Mouse (Mus musculus): Measurements from ENCODE around the gene Tatdn3. TPM values are rescaled to one million over a fixed set of nuclear protein-coding genes. Genes with fewer than 3 reads are reported as not detected.

Tatdn3 gene
- total and polyA plus RNA-seq, 2 experiments = 9.4 to 16.3 TPM

DNA sequence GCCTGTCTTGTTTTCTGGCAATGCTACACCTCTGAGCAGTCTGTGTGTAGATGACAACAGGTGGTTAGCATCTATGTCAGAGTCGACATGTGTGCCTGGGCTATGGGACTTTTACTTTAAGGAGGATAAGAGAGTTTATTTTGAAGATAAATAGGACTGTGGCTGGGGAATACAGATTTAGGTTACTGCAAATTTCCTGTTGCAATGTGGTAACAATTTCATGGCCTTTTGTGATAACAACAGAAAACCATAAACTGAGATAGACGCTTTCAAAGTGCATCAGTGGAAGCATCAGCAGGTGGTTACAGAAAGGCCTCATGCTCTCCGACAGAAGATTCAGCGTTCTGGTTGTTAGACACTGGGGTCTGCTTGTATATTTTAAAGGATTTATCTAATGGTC is 10.8 kb upstream of the Tatdn3 start:
- TF ChIP-seq CTCF (IDR thresholded peaks at IDR 0.05; ENCODE audit: low read depth, low read length) (no peak), POLR2A (IDR thresholded peaks at IDR 0.05; ENCODE audit: extremely low read depth, insufficient read depth, low read length) (no peak)
- H3K27me3 ChIP-seq (ENCODE audit: control insufficient read depth, insufficient read depth, low read length) = no peaks in the 10 kb centered on the region
- no peak overlapping the region for H3K4me3 ChIP-seq (ENCODE audit: insufficient read depth, low read depth, low read length)
- H3K79me2 ChIP-seq (ENCODE audit: control insufficient read depth, insufficient read depth, low read length) = no peaks in the 10 kb centered on the region
- H3K27ac ChIP-seq (replicated peaks; ENCODE audit: insufficient read depth, low read depth, low read length) = peak overlapping the region; percentile 61
- H3K36me3 ChIP-seq (ENCODE audit: control insufficient read depth, insufficient read depth, low read length) = no peaks in the 10 kb centered on the region
- 79% methylated on average over 4 of the region's 4 CpGs for WGBS
- DNase-seq (ENCODE audit: extremely low read depth, low read depth, low spot score) = no peak
- H3K4me1 ChIP-seq (ENCODE audit: control insufficient read depth, insufficient read depth, low read length) = peaks cover 19% of the 10 kb centered on the region
- H3K9ac ChIP-seq (ENCODE audit: low read depth, low read length) = no peak overlapping the region

DNA sequence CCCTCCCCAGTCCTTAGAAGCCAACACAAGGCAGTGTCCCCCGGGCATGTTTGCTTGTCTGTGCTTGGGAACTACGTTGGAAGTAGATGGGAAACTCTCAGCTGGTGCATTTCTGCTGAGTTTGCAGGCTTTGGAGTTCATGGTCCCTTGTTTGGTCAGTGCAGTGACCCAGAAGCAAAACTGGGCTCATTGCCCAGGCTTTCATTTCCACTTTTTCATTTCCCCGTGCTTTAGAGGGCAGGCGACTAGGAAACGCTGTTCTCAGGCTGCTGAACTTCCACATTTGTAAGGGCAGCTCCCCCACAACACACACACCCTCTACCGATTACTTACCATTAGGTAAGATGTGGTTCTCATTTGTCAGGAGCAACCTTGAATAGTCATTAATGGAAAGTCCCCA is 10.3 kb upstream of the Tatdn3 start:
- TF ChIP-seq POLR2A (IDR thresholded peaks at IDR 0.05; ENCODE audit: extremely low read depth, insufficient read depth, low read length) (no peak), CTCF (IDR thresholded peaks at IDR 0.05; ENCODE audit: low read depth, low read length) (no peak)
- Histone ChIP-seq H3K4me3 (ENCODE audit: insufficient read depth, low read depth, low read length) (no peak overlapping the region), H3K4me1 (ENCODE audit: control insufficient read depth, insufficient read depth, low read length) (peaks cover 19% of the 10 kb centered on the region), H3K27me3 (ENCODE audit: control insufficient read depth, insufficient read depth, low read length) (no peaks in the 10 kb centered on the region), H3K27ac (replicated peaks; ENCODE audit: insufficient read depth, low read depth, low read length) (peak overlapping the region; percentile 61), H3K79me2 (ENCODE audit: control insufficient read depth, insufficient read depth, low read length) (no peaks in the 10 kb centered on the region), H3K36me3 (ENCODE audit: control insufficient read depth, insufficient read depth, low read length) (no peaks in the 10 kb centered on the region), H3K9ac (ENCODE audit: low read depth, low read length) (no peak overlapping the region)
- 5% methylated on average over 6 of the region's 6 CpGs for WGBS
- peak; percentile 88 for DNase-seq (ENCODE audit: extremely low read depth, low read depth, low spot score)

GRCm38 (mm10) chr1:191072329-191072913 is 9.7 kb upstream of the Tatdn3 start:
- Histone ChIP-seq H3K9ac (ENCODE audit: low read depth, low read length) (no peak overlapping the region), H3K36me3 (ENCODE audit: control insufficient read depth, insufficient read depth, low read length) (no peaks in the 10 kb centered on the region), H3K79me2 (ENCODE audit: control insufficient read depth, insufficient read depth, low read length) (no peaks in the 10 kb centered on the region), H3K27me3 (ENCODE audit: control insufficient read depth, insufficient read depth, low read length) (no peaks in the 10 kb centered on the region), H3K4me1 (ENCODE audit: control insufficient read depth, insufficient read depth, low read length) (peaks cover 19% of the 10 kb centered on the region), H3K4me3 (ENCODE audit: insufficient read depth, low read depth, low read length) (no peak overlapping the region), H3K27ac (replicated peaks; ENCODE audit: insufficient read depth, low read depth, low read length) (peak overlapping the region; percentile 49)
- 74% methylated on average over 16 of the region's 16 CpGs for WGBS
- DNase-seq (ENCODE audit: extremely low read depth, low read depth, low spot score) = no peak
- TF ChIP-seq POLR2A (IDR thresholded peaks at IDR 0.05; ENCODE audit: extremely low read depth, insufficient read depth, low read length) (no peak), CTCF (IDR thresholded peaks at IDR 0.05; ENCODE audit: low read depth, low read length) (no peak)

DNA sequence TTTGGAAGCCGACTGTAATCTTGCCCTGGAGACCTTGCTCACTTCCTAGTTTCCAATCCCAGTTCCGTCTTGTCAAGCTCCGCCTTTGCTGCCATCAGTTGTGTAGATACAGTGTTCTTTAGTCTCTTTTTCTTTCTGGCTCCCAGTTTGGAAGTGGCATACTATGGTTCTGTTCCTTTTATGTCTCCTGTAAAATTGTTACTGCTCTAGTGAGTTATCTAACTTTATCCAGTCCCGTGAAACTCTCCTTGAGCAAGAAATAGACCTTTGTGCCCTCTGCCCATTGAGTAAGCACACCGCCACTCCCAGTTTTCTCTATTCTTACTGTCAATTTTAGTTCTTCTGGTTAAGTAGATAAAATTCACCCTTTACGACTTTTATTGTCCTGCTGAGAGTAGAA is 8.9 kb upstream of the Tatdn3 start:
- H3K36me3 ChIP-seq (ENCODE audit: control insufficient read depth, insufficient read depth, low read length) = no peaks in the 10 kb centered on the region
- no peaks in the 10 kb centered on the region for H3K79me2 ChIP-seq (ENCODE audit: control insufficient read depth, insufficient read depth, low read length)
- H3K27me3 ChIP-seq (ENCODE audit: control insufficient read depth, insufficient read depth, low read length) = no peaks in the 10 kb centered on the region
- H3K9ac ChIP-seq (ENCODE audit: low read depth, low read length) = no peak overlapping the region
- DNase-seq (ENCODE audit: extremely low read depth, low read depth, low spot score) = peak; percentile 74
- WGBS = 39% methylated on average over 6 of the region's 6 CpGs
- TF ChIP-seq POLR2A (IDR thresholded peaks at IDR 0.05; ENCODE audit: extremely low read depth, insufficient read depth, low read length) (no peak), CTCF (IDR thresholded peaks at IDR 0.05; ENCODE audit: low read depth, low read length) (no peak)
- peak overlapping the region; percentile 54; the same call in 1 of the 2 replicates for H3K27ac ChIP-seq (replicated peaks; ENCODE audit: insufficient read depth, low read depth, low read length)
- peaks cover 19% of the 10 kb centered on the region for H3K4me1 ChIP-seq (ENCODE audit: control insufficient read depth, insufficient read depth, low read length)
- H3K4me3 ChIP-seq (ENCODE audit: insufficient read depth, low read depth, low read length) = no peak overlapping the region

DNA sequence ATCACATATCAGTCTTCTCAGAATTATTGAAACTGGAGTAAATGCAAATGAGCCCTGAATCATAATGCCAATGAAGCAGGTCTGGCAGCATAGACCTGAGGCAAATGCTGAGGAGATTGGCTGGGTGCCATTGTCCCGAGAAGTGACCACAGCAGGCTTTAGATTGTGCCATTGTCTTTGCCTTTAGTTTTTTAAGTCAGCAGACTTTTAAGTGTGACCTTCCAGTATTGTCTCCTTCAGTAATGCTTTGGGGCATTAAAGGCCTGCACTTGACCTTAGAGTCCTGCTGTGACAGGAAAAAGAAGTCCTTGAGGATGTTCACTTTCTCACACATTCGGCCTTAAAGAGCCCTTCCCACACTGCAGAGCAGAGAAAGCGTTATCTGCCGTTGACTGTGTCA is 7.5 kb upstream of the Tatdn3 start:
- TF ChIP-seq CTCF (IDR thresholded peaks at IDR 0.05; ENCODE audit: low read depth, low read length) = no peak
- no peak for TF ChIP-seq POLR2A (IDR thresholded peaks at IDR 0.05; ENCODE audit: extremely low read depth, insufficient read depth, low read length)
- H3K9ac ChIP-seq (ENCODE audit: low read depth, low read length) = no peak overlapping the region
- peak overlapping the region; percentile 54 for H3K27ac ChIP-seq (replicated peaks; ENCODE audit: insufficient read depth, low read depth, low read length)
- H3K4me1 ChIP-seq (ENCODE audit: control insufficient read depth, insufficient read depth, low read length) = peaks cover 19% of the 10 kb centered on the region
- 82% methylated on average over 4 of the region's 4 CpGs for WGBS
- no peaks in the 10 kb centered on the region for H3K36me3 ChIP-seq (ENCODE audit: control insufficient read depth, insufficient read depth, low read length)
- H3K4me3 ChIP-seq (ENCODE audit: insufficient read depth, low read depth, low read length) = no peak overlapping the region
- no peaks in the 10 kb centered on the region for H3K27me3 ChIP-seq (ENCODE audit: control insufficient read depth, insufficient read depth, low read length)
- no peaks in the 10 kb centered on the region for H3K79me2 ChIP-seq (ENCODE audit: control insufficient read depth, insufficient read depth, low read length)
- DNase-seq (ENCODE audit: extremely low read depth, low read depth, low spot score) = no peak

GRCm38 (mm10) chr1:191068377-191068776 is 5.6 kb upstream of the Tatdn3 start:
- Histone ChIP-seq H3K9ac (ENCODE audit: low read depth, low read length) (no peak overlapping the region), H3K4me3 (ENCODE audit: insufficient read depth, low read depth, low read length) (no peak overlapping the region), H3K27ac (replicated peaks; ENCODE audit: insufficient read depth, low read depth, low read length) (no peak overlapping the region), H3K79me2 (ENCODE audit: control insufficient read depth, insufficient read depth, low read length) (no peaks in the 10 kb centered on the region), H3K4me1 (ENCODE audit: control insufficient read depth, insufficient read depth, low read length) (peaks cover 19% of the 10 kb centered on the region), H3K27me3 (ENCODE audit: control insufficient read depth, insufficient read depth, low read length) (no peaks in the 10 kb centered on the region), H3K36me3 (ENCODE audit: control insufficient read depth, insufficient read depth, low read length) (no peaks in the 10 kb centered on the region)
- 74% methylated on average over 5 of the region's 5 CpGs for WGBS
- no peak for DNase-seq (ENCODE audit: extremely low read depth, low read depth, low spot score)
- peak; percentile 29; the same call in 1 of the 2 replicates for TF ChIP-seq CTCF (IDR thresholded peaks at IDR 0.05; ENCODE audit: low read depth, low read length)
- no peak for TF ChIP-seq POLR2A (IDR thresholded peaks at IDR 0.05; ENCODE audit: extremely low read depth, insufficient read depth, low read length)

All from liver, adult 2 months (tissue).